Mouse (Mus musculus): ENCODE results near the gene Zfp112. TPM values are rescaled to one million over a fixed set of nuclear protein-coding genes. Genes with fewer than 3 reads are reported as not detected.
"Not testable (repeated sequence)": the region's sequence is repeated elsewhere in the genome, so short reads cannot be mapped to it uniquely, and the experiment has no call there.

The Zfp112 gene
- 0.38 and 1.2 TPM in 2 replicates for polyA plus RNA-seq (2012; ENCODE audit: insufficient read depth, insufficient read length, missing spikeins)

DNA sequence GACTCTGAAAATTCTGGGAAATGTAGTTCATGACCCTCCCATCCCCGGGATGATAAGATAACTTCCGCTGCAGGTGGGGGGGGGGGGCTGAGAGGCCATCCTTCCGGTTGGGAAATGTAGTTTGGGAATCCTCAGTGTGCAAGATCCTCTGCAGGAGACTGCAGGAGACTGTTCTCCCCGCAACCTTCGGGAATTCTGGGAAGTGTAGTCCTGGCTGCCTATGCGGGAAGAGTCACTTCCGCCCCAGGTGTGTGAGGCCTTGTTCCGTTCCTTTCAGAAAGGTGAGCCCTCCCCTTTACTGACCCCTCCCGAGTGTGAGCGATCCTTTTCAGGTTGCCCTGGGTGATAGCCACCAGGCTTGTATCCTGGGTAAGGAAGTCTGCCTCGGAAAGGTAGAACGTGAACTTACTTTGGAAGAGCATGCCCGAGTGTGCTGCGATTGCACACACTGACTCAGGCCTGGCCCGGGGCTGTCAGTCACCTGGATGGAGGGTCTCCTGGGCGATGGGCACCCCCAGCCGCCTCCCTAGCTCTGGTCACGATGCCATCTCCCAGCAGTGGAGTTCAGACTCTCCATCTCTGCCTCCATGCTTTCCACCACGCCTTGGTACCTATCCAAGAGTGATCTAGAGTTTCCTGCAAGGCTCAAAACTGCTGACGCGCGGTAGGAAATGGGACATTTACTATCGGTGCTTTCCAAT is at the start of gene Zfp112:
Gene Zfp112 (plus strand): TSS at position 159 of the 701 bp plus-strand sequence.
- Histone ChIP-seq H3K4me3 (ENCODE audit: insufficient read depth, low read length) (no peak within 1 kb of the TSS), H3K27ac (ENCODE audit: insufficient read depth, low read depth, low read length) (no peak within 1 kb of the TSS)
- no peak for TF ChIP-seq CTCF (IDR thresholded peaks at IDR 0.05; ENCODE audit: low read depth, low read length)
- TF ChIP-seq POLR2A (IDR thresholded peaks at IDR 0.05; ENCODE audit: borderline replicate concordance, low read depth, low read length) = no peak

DNA sequence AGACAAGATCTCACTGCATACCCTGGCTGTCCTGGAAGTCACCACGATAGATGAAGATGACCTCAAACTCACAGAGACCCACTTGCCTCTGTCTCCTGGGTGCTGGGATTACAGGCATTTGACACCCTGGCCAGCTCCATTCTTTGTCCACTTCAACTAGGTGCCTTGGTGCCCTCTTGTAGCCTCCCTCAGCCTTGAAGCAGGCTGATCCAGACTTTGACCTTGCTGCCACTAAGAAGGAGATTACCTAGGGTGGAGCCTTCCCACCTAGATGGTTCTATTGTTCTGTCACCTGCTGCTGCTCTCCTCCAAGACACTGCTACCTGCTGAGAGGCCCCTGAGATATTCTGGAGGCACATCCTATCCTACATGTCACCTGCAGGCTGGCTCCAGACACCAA is 37.7 kb upstream of the Zfp112 start:
- not testable (repeated sequence) for H3K27ac ChIP-seq (ENCODE audit: insufficient read depth, low read depth, low read length); H3K4me1 ChIP-seq (ENCODE audit: control insufficient read depth, insufficient read depth, low read length); H3K4me3 ChIP-seq (ENCODE audit: insufficient read depth, low read length)

More for the DNA sequence above, at the start of gene Zfp112:
- H3K4me1 ChIP-seq (ENCODE audit: control insufficient read depth, insufficient read depth, low read length) = no peaks in the 10 kb centered on the region

DNA sequence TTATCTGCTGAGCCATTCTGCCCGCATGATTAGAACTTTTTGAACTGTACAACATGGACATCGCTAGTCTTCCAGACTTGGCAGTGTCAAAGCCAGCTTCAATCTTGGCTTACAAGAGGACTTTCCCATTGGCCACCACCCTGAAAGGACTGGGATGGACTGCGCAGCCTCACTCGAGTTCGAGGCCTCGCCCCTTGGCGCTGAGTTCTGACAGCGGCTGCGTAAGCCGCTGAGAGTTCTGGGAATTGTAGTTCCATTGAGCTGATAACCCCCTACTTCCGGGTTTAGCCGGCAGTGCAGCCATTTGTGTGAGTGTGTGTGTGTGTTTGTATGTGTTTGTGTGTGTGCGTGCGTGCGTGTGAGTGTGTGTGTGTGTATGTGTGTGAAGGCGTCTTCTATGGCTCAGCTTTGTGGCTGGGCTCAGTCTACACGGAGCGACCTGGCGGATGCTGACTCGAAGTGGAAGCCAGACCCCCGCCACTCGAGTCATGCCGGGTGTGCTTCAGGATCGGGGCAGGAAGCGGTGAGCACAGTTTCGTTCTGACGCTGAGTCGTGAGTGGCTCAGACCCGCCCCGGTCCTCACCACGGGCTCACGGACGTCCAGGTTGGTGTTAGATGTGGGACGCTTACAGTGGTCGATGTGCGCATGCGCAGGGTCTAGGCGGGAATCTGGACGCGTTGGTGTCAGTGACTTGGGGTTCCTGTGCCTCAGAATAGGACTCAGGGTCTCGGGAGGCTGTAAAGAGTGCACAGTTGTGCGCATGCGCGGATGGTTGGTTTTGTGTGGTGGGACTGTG is 30.3 kb upstream of the Zfp112 start, which contains the start of gene Zfp180:
Gene Zfp180 (plus strand): TSS at position 291 of the 798 bp plus-strand sequence.
- TF ChIP-seq POLR2A (IDR thresholded peaks at IDR 0.05; ENCODE audit: borderline replicate concordance, low read depth, low read length) (no peak; the same call in 1 of the 2 replicates), CTCF (IDR thresholded peaks at IDR 0.05; ENCODE audit: low read depth, low read length) (no peak)
- Histone ChIP-seq H3K27ac (ENCODE audit: insufficient read depth, low read depth, low read length) (peak within 1 kb of the TSS; percentile 39), H3K4me3 (ENCODE audit: insufficient read depth, low read length) (peak within 1 kb of the TSS; percentile 69), H3K4me1 (ENCODE audit: control insufficient read depth, insufficient read depth, low read length) (peaks cover 13% of the 10 kb centered on the region)

DNA sequence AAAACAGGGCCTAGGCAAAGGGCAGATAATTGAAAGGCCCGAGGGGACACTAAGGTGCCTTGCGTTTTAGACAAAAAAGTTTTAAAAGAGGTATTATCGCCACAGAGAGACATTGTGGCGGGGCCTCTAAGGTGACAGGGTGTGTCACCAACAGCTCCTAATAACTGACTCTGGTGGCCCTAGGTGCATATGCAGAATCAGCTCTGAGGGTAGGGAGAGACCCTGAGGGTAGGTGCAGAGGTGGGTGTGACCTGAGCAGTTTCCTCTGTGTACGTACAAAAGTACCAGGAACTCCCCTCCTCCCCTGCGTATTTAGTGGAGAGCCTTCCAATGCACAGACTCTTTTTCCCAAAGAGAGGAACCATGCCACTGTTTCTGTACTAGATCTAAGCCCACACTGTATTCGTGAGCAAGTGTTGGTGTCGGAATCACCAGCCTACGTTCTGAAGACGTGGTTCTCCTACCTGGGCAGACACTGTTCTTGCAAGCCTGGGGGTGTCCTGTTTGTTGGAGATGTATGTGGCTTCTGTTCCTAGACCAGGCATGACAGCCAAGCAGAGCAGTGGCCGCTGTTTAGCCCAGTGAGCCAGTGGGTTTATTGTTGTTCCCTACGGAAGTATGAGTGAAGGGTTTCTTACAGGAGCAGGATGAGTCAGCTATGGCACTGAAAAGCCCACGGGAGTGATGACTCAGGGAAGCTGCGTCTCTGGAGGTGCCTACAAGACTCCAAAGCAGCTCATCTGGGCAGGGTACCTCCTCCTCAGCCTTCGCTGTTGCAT is 29.5 kb upstream of the Zfp112 start:
- Histone ChIP-seq H3K4me1 (ENCODE audit: control insufficient read depth, insufficient read depth, low read length) (peaks cover 10% of the 10 kb centered on the region), H3K27ac (ENCODE audit: insufficient read depth, low read depth, low read length) (peak overlapping the region; percentile 39), H3K4me3 (ENCODE audit: insufficient read depth, low read length) (peak overlapping the region; percentile 69)
- TF ChIP-seq POLR2A (IDR thresholded peaks at IDR 0.05; ENCODE audit: borderline replicate concordance, low read depth, low read length) = no peak
- no peak for TF ChIP-seq CTCF (IDR thresholded peaks at IDR 0.05; ENCODE audit: low read depth, low read length)

DNA sequence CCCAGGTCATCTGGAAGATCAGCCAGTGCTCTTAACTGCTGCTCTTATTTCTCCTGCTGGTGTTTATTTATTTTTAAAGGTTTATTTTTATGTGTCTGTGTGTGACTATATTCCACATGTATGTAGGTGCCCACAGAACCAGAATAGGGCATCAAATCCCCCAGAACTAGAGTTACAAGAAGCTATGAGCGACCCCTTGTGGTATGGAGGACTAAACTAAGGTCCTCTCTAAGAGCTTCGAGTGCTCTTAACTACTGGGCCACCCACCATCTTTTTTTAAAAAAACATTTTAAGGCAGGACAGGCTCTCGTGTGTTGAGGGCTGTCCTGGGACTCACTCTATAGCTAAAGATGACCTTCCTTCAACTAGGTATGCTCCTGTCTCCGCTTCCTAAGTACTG is 25.2 kb upstream of the Zfp112 start:
- H3K4me1 ChIP-seq (ENCODE audit: control insufficient read depth, insufficient read depth, low read length) = peaks cover 10% of the 10 kb centered on the region
- H3K4me3 ChIP-seq (ENCODE audit: insufficient read depth, low read length) = no peak overlapping the region
- H3K27ac ChIP-seq (ENCODE audit: insufficient read depth, low read depth, low read length) = no peak overlapping the region
- TF ChIP-seq POLR2A (IDR thresholded peaks at IDR 0.05; ENCODE audit: borderline replicate concordance, low read depth, low read length) = no peak

DNA sequence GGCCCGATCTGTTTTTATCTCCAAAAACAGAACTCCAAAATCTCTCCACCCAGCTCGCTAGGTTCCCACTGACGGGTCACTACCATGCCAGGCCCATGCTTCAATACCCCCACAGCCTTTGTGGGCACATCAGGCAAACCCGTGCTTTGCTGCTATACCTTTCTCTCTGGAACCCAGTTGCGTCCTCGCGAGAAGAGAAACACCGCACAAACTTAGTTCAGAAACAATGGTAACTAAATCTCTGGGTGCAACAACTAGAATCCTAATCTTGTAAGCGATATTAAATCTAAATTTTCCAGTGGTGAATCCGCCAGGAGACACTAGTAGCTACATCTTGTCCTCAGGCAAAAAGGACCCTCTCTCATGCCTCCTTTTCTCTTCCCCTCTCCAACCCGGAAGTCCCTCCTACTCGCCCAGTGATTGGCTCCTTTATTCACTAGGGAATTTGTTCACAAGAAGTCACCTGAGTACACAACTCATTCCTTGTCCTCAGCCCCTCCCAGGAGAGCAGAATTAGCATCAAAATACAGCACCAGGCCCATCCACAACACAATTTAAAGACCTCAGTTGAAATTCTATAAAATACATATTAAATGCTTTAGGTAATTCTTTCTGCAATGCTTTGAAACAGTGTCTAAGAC is 24.5 kb upstream of the Zfp112 start:
- TF ChIP-seq POLR2A (IDR thresholded peaks at IDR 0.05; ENCODE audit: borderline replicate concordance, low read depth, low read length) (no peak), CTCF (IDR thresholded peaks at IDR 0.05; ENCODE audit: low read depth, low read length) (no peak)
- H3K27ac ChIP-seq (ENCODE audit: insufficient read depth, low read depth, low read length) = no peak overlapping the region
- peaks cover 10% of the 10 kb centered on the region for H3K4me1 ChIP-seq (ENCODE audit: control insufficient read depth, insufficient read depth, low read length)
- H3K4me3 ChIP-seq (ENCODE audit: insufficient read depth, low read length) = no peak overlapping the region

DNA sequence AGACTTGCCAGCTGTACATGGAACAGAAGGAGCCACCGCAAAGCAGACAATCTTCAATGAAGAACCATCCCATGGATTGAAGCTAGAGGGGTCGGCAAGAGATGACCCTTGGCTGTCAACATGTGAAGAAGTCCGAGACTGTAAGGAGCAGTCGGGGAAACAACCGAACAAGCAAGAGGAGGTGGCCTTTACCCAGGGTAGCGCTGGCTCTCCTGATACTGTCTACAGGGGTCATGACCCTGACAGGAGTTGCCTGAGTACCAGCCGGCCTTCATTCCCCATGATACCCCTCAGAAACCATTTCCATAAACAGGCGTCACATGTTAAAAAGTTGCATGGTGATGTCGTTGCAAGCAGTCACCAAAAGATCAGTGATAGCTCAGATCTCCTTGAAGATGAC is 7.7 kb upstream of the Zfp112 start:
- no peak overlapping the region for H3K4me3 ChIP-seq (ENCODE audit: insufficient read depth, low read length)
- TF ChIP-seq CTCF (IDR thresholded peaks at IDR 0.05; ENCODE audit: low read depth, low read length) = no peak
- no peak for TF ChIP-seq POLR2A (IDR thresholded peaks at IDR 0.05; ENCODE audit: borderline replicate concordance, low read depth, low read length)
- no peak overlapping the region for H3K27ac ChIP-seq (ENCODE audit: insufficient read depth, low read depth, low read length)
- H3K4me1 ChIP-seq (ENCODE audit: control insufficient read depth, insufficient read depth, low read length) = no peaks in the 10 kb centered on the region

DNA sequence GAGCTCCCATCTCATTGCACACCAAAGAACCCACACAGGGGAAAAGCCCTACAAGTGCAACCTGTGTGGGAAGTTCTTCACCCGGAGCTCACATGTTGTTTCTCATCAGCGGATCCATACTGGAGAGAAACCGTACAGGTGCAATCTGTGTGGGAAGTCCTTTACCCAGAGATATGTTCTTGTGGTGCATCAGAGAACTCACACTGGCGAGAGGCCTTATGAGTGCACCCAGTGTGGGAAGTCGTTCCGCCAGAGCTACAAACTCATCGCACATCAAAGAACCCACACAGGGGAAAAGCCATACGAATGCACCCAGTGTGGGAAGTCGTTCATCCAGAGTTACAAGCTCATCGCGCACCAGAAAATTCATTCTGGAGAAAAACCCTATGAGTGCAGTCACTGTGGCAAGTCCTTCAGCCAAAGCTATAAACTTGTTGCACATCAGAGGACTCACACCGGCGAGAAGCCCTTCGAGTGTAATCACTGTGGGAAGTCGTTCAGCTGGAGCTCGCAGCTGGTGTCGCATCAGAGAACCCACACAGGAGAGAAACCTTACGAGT is 6.9 kb upstream of the Zfp112 start:
- Histone ChIP-seq H3K4me3 (ENCODE audit: insufficient read depth, low read length) (no peak overlapping the region), H3K27ac (ENCODE audit: insufficient read depth, low read depth, low read length) (no peak overlapping the region), H3K4me1 (ENCODE audit: control insufficient read depth, insufficient read depth, low read length) (no peaks in the 10 kb centered on the region)
- TF ChIP-seq CTCF (IDR thresholded peaks at IDR 0.05; ENCODE audit: low read depth, low read length) = no peak
- TF ChIP-seq POLR2A (IDR thresholded peaks at IDR 0.05; ENCODE audit: borderline replicate concordance, low read depth, low read length) = no peak

DNA sequence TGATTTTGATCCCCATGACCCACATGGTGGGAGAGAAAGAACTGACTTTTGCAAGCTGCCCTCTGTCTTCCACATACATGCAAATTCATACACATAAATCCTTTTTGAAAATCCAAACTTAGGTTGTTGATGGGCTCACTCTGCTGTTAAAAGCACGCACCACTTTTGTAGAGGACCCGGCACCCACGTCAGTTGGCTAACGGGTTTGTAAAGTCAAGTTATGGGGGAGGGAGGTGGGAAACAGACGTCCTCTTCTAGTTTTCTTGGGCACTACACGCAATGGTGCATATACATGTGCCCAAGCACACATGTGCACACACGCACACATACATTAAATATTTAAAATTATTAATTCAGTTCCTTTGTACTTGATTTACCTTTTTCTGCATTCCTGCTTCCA is 1.3 kb upstream of the Zfp112 start:
- H3K4me1 ChIP-seq (ENCODE audit: control insufficient read depth, insufficient read depth, low read length) = no peaks in the 10 kb centered on the region

More for the DNA sequence above, 1.3 kb upstream of the Zfp112 start:
- H3K27ac ChIP-seq (ENCODE audit: insufficient read depth, low read depth, low read length) = no peak overlapping the region
- TF ChIP-seq CTCF (IDR thresholded peaks at IDR 0.05; ENCODE audit: low read depth, low read length) (no peak), POLR2A (IDR thresholded peaks at IDR 0.05; ENCODE audit: borderline replicate concordance, low read depth, low read length) (no peak)
- no peak overlapping the region for H3K4me3 ChIP-seq (ENCODE audit: insufficient read depth, low read length)
